Mouse (Mus musculus) cerebellum, adult 2 months (tissue): ENCODE measurements around the gene Abca17.

Experiments used
- CTCF ChIP-seq: fragments of 200-500 bp; IDR thresholded peaks from 2 replicates; pipeline ENCODE4 v1.5.1; 2011; ENCODE audit warnings: low read depth, mild to moderate bottlenecking, control low read depth, low read length, moderate library complexity, borderline replicate concordance; ENCODE audit not compliant: insufficient read depth
- POLR2A ChIP-seq: fragments of 200-500 bp; IDR thresholded peaks from 2 replicates; pipeline ENCODE4 v1.6.1; 2011; ENCODE audit warnings: low read length, control low read depth, borderline replicate concordance; ENCODE audit not compliant: insufficient read depth

- TF ChIP-seq CTCF (no peak), POLR2A (no peak)
Observed at GRCm38 (mm10) chr17:24360841-24361240, 10.0 kb upstream of the Abca17 start.
